Mouse (Mus musculus) adrenal gland, postnatal 14 days (tissue): ENCODE measurements around the gene Snx14. TPM values are rescaled to one million over a fixed set of nuclear protein-coding genes. Genes with fewer than 3 reads are reported as not detected.

ENCODE experiments used
- DNase-seq: peaks from one replicate; pipeline ENCODE4 v3.0.0; 2021; ENCODE audit warnings: mixed read lengths
- total RNA-seq: library from RNA; stranded (reverse); gene quantifications from 2 replicates; pipeline ENCODE4 v1.2.3, GENCODE M21; 2021

Snx14 gene
- total RNA-seq, 1 experiment from 2014 or later: 47.9 TPM

DNA sequence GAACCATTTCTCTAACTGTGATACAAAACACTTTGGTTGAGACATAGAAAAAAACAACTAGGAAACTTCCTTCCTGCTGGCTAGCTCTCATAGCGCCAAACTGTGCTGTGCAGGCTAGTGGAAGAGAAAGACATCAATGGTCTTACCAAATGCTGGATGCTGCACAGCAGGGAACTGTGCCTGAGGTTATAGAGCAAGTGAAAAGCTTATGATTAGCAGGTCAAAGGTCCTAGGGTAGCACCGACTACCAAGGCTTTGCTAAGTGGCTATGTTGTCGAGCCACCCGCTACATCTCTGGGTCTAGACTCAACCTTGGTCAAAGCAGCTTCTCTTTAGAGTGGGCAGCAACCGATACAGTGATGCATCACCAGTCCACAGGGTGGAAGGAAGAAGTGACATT lies 49.9 kb downstream of the Snx14 start:
- no peak for DNase-seq

DNA sequence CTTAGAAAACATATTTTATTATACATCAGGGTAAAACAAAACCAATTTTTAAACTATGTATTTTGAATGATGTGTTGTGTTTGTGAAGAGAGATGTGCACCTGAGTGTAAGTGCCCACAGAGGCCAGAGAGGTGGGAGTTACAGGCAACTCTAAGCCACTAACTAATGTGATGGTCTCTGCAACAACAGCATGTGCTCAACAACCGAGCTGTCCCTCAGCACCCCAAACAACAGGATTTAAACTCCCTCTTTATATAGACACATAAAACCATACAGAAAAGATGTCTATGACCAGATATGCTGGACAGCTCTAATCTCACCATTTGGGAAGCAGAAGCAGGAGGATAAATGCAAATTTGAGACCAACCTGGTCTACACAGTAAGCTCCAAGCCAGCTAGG lies 58.2 kb downstream of the Snx14 start:
- DNase-seq: no peak

DNA sequence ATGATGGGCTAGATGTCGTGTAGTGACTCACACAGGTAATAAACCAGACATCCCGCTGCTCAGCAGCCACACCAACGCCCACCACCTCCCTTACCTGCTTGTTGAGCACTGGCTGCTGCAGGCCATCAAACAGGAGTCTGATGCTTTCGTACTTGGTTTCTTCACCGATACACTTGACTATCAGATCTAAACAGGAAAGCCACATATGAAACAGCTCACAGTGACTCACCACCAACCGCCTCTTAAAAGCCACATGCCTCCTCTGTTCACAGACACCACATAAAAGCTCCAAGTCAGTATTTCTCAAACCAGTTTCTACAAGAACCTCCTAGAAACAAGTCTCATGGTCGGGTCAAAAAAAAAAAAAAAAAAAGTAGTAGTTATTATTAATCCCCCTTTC lies 58.7 kb downstream of the Snx14 start:
- no peak for DNase-seq

DNA sequence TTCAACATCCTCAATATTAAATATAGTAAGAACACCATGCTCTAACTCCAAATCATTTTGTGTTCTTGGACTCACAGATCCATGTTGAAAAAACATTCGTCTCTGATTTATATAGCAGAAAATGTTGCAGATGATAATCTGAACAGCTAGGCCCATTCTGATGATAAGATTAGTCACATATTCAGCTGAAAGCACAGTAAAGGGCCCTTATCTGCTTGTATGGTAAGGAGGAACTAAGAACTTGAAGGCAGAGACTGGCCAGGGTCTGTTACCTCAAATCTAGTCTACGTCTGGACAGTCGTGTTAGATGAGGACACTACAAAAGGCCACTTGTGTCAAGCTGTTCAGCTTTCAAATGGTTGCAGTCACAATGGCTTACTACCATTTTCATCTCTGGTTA lies 59.7 kb downstream of the Snx14 start:
- no peak for DNase-seq

DNA sequence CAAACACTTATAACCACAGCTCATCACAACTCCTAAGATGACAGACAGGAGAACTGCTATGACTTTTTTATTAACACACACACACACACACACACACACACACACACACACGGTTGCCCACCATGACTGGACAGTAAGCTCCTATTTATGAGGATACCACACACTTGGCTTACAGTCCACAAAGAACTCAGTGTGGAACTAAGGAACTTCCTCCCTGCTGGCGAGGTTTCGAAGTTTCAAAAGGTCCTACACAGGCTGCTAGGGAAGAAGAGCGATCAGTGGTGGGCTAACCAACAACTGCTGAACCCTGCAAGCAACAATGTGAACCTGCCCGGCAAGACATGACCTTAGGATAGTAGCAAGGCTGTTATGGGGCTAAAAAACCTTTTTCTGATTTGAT lies 61.3 kb downstream of the Snx14 start:
- no peak for DNase-seq

DNA sequence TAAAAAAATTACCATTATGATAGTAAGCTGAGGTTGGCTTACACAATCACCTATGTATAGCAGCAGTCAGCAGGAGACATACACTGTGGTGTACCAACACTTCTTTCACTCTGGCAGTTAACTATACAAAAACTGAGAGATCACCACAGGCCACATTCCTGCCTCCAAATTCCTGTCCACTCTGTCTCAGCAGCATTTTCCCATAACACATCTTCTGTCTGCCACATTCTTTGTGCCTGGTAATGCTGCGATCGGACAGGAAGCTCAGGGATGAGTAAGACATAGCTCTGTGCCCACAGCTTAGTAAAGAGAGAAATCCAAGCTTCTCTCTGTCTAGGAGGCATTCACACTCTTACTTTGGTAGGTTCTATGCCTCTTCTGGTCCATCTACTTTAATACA lies 65.8 kb downstream of the Snx14 start:
- DNase-seq: no peak

DNA sequence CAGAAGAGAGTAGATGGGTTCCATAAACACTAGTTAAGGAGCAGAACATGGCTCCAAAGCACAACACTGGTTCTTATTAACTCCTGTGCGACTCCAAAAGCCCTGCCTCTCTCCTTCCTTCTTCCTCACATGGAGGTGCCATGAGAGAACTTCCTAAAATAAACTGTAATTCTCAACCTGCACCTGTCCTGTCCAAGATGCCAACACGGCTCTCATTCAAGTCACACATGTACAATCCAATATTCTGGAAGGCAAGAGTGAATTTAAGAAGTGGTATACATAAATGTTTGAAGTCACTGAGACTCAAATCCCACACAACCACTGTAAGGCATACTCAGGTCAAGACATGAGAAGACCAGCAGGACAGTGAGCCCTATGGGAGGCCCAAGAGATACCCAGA lies 67.6 kb downstream of the Snx14 start:
- DNase-seq: no peak

DNA sequence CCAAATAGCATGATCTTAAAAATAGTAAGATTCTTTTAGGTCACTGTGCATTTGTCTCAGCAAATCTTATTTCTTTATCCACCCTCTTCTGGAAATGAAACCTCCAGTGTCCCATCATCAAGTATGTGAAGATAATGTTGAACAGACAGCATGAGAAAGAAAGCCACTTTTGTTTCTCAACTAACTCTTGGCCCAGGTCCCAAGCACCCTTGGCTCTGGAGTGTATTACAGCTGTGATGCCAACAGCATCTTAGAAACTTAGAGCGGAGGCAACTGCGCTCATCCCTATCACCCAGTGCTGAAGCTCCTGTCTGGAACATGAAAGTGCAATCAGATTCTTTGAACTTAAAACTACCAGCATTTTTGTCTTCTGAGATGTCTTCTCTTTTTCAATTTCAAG lies 69.1 kb downstream of the Snx14 start:
- peak; percentile 25 for DNase-seq

DNA sequence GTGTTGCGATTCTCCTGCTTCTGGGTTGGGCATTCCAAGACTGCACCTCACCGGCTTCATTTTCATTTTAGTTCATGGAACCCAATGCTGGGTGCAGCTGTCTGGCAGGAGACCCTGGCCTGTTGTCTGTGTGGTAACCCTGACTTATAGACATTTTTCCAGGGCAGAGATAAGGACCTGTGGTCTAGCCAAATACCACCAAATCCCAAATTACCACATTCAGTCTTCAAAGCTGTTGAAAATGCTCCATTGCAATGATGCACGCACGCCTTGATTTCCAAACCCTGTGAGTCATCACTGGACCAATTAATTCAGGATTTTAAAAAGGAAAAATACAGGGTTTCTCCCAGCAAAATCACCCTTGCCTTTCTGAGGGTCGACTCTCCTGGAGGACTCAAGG lies 70.3 kb downstream of the Snx14 start:
- no peak for DNase-seq

DNA sequence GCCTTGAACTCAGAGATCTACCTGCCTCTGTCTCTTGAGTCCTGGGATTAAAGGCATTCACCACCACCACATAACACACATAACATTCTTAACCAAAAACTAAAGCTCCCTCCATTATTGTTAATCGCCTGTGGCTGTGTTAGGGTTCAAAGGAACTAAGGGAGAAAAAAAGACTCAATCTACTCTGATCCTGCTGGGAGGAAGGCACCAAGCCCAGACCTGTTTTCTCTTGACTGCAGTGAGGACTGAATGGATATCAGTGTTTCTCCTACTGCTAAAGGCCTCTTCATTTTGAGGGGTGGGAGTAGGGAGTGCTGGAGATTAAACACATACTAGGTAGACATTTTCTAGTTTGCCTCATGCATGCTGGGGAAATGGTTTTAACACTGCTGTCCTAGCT lies 71.0 kb downstream of the Snx14 start:
- DNase-seq: no peak

DNA sequence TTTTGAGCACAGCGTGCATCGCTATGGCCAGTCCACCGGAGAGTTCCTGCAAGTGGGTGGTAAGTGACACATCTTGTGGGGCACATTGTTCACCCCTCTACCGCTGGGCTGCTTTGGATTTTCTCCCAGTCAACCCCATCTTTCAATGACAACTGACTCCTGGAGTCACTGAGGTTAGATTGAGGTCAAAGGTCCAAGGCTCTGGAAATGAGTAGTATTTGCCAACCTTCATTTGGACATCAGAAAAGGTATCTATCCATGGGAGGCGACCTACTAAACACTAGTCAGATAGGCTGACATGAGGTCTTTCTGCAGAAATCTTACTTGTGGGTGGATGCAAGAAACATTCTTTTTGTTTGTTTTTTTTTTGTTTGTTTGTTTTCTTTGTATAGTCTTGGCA lies 71.4 kb downstream of the Snx14 start:
- no peak for DNase-seq

DNA sequence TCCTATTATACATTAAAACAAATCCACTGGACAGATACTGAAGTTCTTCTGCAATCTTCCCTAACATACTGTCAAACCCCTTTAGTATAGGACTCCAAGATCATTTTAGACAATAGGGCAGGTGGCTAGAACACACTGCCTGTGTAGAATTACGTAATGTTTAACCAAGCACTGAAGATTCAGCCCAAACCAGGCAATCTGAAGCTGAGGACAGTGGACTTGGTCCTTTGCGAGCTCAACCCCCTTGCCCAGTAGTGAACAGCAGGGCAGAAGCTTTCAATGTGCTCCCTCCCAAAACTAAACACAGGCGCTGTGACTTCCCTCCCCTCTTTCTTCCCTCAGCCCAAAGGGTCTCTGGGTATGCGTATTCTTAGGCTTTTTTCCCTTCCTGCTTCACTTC lies 71.9 kb downstream of the Snx14 start:
- DNase-seq: no peak

DNA sequence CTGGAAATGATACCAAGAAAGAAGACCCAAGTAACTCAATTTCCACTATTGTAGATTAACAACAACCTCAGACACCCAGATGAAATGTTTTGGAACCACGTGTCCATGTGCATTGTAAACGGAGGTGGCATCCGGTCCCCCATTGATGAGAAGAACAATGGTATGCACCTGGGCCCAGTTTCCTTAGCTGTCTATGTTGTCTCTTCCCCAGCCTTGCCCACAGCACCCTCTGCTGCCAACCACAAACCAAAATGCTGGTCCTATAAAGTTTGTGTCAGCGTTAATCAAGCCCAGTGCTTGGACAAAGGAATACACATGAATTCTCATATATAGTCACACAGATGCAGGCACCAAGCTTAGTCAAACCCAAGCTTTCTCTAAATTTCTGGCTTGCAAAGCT lies 72.5 kb downstream of the Snx14 start:
- no peak for DNase-seq

DNA sequence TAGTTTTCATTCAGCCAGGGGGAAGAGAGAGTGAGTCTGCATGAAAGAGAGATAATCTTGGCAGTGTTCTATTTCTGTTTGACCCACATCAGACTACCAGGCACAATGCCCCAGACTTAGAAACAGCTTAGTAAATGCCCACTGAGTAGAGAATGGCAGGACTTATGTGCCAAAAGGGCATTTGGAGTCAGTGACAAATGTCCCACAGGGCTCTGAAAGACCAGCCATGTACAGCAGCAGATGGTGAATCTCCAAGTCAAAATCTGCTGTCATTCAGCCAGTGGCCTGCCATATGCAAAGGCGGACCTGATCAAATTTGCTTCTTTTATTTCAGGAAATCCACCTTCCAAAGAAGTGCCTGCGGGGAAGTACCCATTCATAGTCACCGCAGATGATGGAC lies 75.7 kb downstream of the Snx14 start:
- DNase-seq: no peak

DNA sequence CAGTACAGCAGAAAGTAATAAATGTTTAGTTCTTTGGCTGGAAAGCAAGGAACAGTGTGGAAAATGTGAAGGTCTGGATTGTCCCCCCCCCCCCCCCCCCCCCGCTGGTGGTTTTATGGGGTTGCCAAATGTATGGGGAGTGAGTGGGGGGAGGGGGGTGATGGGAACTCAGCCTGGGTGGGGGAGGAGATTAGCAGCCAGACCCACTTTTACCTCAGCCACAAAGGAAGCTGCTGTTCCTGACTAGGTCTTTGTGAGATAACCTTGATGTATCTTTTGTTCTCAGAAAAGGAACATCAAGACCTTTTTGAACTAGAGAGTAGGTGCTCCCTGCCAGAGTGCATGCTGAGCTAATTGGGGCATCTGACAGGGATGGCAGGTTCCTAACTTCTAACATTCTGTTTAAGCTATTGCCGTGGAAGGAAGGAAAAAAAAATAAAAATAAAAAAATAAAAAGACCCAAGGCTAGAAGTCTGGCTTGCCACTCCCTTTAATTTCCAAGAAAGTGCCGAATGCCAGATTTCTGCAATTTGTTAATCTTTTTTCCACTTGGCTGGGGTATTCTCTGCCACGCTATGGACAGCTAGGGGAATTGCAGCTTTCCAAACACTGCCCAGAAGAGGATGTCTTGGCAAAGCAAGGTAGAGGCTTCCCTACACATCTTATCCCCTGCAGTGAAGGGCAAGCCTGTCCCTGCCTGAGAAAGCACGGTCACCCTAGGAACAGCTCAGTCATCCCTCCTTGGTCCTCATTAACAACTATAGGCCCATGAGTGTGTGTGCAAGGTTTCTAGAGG lies 76.5 kb downstream of the Snx14 start:
- peak; percentile 14 for DNase-seq

DNA sequence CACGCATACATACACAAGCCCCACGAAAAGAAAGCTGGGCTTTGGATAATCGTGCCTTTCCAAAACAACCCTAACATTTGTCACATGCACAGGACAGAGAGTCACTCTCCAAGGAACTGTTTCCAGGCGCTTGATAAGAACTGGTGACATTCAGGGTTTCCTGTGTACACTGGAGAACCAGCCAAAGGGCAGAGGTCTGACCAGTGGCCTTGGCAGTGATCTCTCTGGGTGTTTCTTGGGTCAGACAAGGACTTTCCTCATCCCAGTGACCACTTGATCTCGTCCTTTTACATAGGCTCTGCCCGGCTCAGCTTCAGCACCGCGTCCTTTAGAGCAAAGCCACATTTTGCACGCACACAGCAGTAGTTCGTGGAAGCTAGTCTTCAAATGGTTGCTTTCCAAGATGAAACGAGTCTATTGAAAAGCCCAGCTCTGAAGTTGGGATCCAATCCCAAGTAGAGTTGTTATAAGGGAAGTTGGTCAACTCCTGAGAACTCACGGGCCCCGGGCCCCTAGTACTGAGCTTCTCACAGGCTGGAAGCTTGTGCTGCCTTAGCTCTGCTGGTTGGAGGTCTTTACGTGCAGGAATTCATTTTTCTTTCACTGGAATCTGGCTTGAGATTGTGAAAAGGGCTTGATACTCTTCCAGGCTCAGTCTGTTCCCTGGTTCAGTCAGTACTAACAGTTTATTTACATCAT lies 77.4 kb downstream of the Snx14 start:
- DNase-seq: peak; percentile 62

DNA sequence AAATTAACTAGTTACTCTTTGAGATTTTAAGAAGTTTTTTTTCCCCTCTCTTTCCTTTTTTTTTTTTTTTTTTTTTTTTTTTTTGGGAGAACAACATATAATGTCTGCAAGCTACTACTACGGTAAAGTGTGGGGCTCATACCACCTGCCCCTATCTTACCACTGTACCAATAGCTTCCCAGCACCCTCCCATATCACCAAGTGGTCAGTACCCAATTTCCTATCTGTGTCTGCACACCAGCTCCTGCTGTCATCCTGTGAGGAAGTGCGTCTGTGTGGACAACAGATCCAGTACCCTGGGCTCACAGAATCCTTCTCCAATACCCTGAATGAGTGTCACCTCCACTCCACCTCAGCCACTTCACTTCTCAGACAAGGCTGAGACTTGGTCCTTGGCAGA lies 79.6 kb downstream of the Snx14 start:
- no peak for DNase-seq

DNA sequence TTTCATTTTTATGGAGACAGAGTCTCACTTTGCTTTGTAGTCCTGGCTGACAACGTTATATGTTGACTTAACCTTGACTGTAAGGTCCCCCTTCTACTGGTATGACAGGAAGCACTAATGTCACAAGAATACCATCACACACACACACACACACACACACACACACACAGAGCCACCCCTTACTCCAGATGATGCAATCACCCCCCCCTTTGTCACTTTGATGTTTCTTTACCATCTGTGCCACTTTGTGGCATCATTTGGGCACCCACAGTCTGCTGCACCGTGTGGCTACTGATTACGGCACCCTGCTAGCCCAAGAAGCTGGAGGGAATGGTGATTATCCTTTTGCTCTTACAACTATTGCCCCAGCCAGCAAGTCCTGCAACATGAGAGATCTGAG lies 81.6 kb downstream of the Snx14 start:
- no peak for DNase-seq

DNA sequence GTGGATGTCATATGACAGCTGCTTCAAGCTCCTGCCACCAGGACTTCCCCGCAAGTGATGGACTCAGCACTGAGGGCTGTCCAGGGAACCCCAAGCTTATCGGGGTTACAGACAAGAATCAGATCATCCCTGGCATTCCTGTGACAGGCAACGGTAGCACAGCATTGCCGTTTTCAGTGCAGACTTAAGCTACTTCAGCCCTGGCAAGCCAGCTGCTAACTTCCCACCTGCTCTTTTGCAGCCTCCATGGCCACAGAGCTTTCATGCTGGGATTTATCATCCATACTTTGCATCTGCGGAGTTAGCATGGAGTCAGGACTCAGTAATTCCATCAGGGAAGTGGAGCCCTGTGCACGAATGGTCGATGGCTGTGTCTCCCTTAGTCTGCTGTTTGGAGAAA lies 85.3 kb downstream of the Snx14 start:
- DNase-seq: no peak

DNA sequence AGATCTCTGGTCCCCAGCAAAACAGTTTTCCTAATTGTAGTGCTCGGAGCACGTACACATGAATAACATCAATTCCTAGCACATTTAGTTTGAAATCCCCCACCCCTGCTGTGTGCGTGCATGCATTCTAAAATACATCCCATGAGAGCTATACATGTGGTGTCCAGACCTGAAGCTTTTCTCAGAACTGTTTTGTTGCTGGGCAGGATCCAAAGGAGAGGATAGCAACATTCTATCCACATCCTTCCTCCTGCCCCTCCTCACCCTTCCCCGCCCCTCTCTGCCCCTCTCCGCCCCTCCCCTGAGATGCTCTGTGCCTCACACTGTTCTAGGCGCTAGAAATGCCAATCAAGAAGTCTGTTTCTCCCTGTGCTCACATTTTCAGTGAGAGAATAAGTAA lies 86.0 kb downstream of the Snx14 start:
- DNase-seq: no peak

DNA sequence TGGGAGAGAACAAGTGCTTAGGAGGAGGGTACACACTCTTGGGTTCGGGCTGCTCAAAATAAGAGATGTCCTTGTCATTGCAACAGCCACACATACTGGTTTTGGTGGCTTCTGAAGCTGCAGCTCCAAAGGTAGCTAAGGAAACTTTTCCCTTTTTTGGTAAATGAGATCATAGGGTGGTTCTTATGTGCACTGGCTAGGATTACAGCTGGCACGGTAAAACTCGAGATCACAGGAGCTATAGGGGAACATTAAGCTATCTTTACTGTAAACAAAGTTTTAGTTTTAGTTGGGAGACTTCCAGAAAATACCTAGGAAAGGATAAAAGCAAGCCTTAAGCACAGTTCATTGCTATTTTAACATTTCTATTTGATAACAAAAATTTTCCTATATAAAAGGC lies 87.6 kb downstream of the Snx14 start:
- no peak for DNase-seq

DNA sequence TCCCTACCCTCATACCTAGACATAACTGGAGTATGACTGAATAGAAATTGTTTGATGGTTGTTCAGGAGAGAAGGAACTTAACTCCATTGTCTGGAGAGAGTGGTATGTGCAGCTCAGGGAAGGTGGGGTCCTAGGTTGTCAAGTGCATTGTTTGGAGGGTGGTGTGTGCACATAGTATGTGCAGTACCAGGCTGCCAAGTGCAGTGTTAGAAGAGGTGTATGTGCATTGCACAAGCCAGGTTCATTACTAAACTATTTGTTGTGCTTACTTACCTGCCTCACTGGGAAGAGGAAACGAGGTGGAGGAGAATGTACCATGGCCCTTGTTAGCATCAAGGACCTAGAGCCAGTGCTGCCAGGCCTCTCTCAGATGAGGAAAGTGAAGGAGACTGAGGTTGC lies 88.4 kb downstream of the Snx14 start:
- no peak for DNase-seq

DNA sequence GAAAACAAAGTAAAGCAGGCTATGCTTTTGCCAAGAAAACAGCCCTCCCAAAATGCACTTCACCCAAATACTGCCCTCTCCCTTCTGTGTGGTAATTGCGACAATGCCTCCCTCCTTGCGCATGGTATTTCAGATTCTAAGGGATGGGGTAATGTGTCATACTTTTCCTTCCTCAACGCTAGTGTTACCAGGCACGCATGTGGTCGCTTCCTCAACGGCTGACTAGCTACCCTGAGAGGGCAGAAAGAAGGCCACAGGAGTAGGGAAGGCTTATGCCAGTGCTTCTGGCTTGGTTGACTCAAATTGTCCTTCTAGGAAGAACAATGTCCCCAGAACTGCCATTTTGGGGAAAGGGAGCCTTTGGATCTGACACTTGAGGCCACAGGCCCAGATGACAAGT lies 90.1 kb downstream of the Snx14 start:
- no peak for DNase-seq

DNA sequence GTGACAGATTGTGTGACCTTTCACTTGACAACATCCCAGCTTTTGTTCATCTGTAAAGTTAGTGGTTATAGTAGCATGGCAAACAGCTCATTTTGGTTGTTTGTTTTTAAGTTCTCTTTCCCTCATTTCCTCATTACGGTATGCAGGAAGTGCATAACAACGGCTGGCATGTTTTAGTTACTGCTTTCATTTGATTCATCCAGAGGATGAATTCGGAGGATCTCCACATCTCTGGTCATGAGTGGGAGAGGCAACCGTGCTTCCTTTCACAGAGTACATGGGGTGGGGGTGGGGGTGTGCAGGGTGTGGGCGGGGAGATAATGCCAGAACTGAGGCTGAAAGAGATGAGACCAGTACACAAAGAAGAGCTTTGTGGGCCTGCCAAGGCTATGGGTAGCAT lies 91.9 kb downstream of the Snx14 start:
- no peak for DNase-seq
